Mouse (Mus musculus) stomach, embryonic 14.5 days (tissue): ENCODE measurements around the gene Rgn. TPM values are rescaled to one million over a fixed set of nuclear protein-coding genes. Genes with fewer than 3 reads are reported as not detected.
A peak's percentile ranks its signal among the peaks of the same experiment; 100 is the strongest.

Experiments used
- ATAC-seq: fragments of 200-750 bp; cut with Nextera tagmentation; 2 replicates; pipeline ENCODE4 v1.8.0; 2017; ENCODE audit warnings: low read depth, moderate TSS enrichment; ENCODE audit not compliant: insufficient number of reproducible peaks, insufficient read depth, low FRiP score
- H3K27ac ChIP-seq: fragments of 300-500 bp; sonication (generic); 2 replicates; pipeline ENCODE4 v1.5.1; 2014; ENCODE audit warnings: mild to moderate bottlenecking, low read length, moderate library complexity, mixed read lengths
- H3K27me3 ChIP-seq: fragments of 300-500 bp; sonication (generic); 2 replicates; pipeline ENCODE4 v1.6.1; 2014; ENCODE audit warnings: low read length, control low read depth, mixed read lengths; ENCODE audit not compliant: control insufficient read depth, insufficient read depth
- H3K36me3 ChIP-seq: fragments of 300-500 bp; sonication (generic); 2 replicates; pipeline ENCODE4 v1.6.1; 2014; ENCODE audit warnings: mild to moderate bottlenecking, control low read depth, low read length, moderate library complexity, mixed read lengths; ENCODE audit not compliant: control insufficient read depth, insufficient read depth
- H3K4me1 ChIP-seq: fragments of 300-500 bp; sonication (generic); 2 replicates; pipeline ENCODE4 v1.6.1; 2014; ENCODE audit warnings: low read length, control low read depth, mixed read lengths; ENCODE audit not compliant: control insufficient read depth, insufficient read depth
- H3K4me2 ChIP-seq: fragments of 300-500 bp; sonication (generic); replicated peaks from 2 replicates; pipeline ENCODE4 v1.6.1; 2014; ENCODE audit warnings: low read depth, low read length, control low read depth
- H3K4me3 ChIP-seq: fragments of 300-500 bp; sonication (generic); 2 replicates; pipeline ENCODE4 v1.5.1; 2014; ENCODE audit warnings: low read depth, low read length, control low read depth
- H3K9ac ChIP-seq: fragments of 300-500 bp; sonication (generic); replicated peaks from 2 replicates; pipeline ENCODE4 v1.6.1; 2014; ENCODE audit warnings: low read depth, mild to moderate bottlenecking, control low read depth, low read length, moderate library complexity, mixed read lengths
- H3K9me3 ChIP-seq: fragments of 300-500 bp; sonication (generic); 2 replicates; pipeline ENCODE4 v1.6.1; 2016; ENCODE audit warnings: low read depth, low read length, control low read depth; ENCODE audit not compliant: control insufficient read depth
- WGBS: fragments of 180-500 bp; shearing (Covaris S2); extraction: QIAGEN DNeasy Blood & Tissue Kit; methylation state at CpG from one replicate; pipeline ENCODE4 v1.1.7; 2014; 5-methylcytosine and 5-hydroxymethylcytosine counted together
- polyA plus RNA-seq: library from polyadenylated mRNA; unstranded; fragments of >200 nt; fragmentation: Nextera tagmentation; extraction: Ambion mirVana; gene quantifications from 2 replicates; pipeline ENCODE4 v1.2.1, GENCODE M21; 2014

The Rgn gene
- polyA plus RNA-seq: 0.71 and 0.93 TPM in 2 replicates

DNA sequence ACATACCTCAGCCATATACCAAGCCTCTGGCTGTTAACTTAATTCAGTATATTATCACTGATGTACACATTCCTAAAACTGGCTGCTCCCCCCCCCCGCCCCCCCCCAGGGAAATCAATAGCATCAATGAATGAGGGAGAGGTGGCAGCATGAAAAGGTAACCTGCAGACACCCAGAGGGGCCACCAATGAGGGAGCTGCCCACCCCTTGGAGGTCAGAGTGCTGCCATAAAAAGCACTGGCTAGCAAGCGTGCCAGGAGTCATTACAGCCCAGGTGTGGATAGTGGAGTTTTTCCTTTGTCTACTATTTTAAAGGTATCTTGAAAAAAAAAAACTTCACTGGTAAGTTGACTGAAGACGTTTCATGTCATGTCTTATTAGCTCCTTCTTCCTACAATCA lies at the start of gene Rgn:
TSS of gene Rgn (plus strand) at position 256 of the 400 bp plus-strand sequence.
- Histone ChIP-seq H3K9me3 (no peaks in the 10 kb centered on the region), H3K4me3 (no peak within 1 kb of the TSS), H3K27me3 (no peaks in the 10 kb centered on the region), H3K36me3 (no peaks in the 10 kb centered on the region), H3K4me2 (peak within 1 kb of the TSS; percentile 50; the same call in 1 of the 2 replicates), H3K27ac (no peak within 1 kb of the TSS), H3K9ac (no peak within 1 kb of the TSS), H3K4me1 (no peaks in the 10 kb centered on the region)
- 68% methylated on average over 2 of the region's 3 CpGs for WGBS
- no peak for ATAC-seq

GRCm38 (mm10) chrX:20520290-20520939 lies 29.2 kb upstream of the Rgn start:
- Histone ChIP-seq H3K36me3 (peaks cover 5% of the 10 kb centered on the region; the same call in 1 of the 2 replicates), H3K27me3 (no peaks in the 10 kb centered on the region), H3K27ac (no peak overlapping the region), H3K4me3 (no peak overlapping the region), H3K4me1 (no peaks in the 10 kb centered on the region), H3K9me3 (no peaks in the 10 kb centered on the region), H3K4me2 (no peak overlapping the region), H3K9ac (no peak overlapping the region)
- 76% methylated on average over 7 of the region's 7 CpGs for WGBS
- no peak for ATAC-seq

GRCm38 (mm10) chrX:20521578-20521977 lies 28.0 kb upstream of the Rgn start:
- Histone ChIP-seq H3K4me2 (no peak overlapping the region), H3K27ac (no peak overlapping the region), H3K4me3 (no peak overlapping the region), H3K36me3 (peaks cover 5% of the 10 kb centered on the region; the same call in 1 of the 2 replicates), H3K9me3 (no peaks in the 10 kb centered on the region), H3K27me3 (no peaks in the 10 kb centered on the region), H3K9ac (no peak overlapping the region), H3K4me1 (no peaks in the 10 kb centered on the region)
- no peak for ATAC-seq

DNA sequence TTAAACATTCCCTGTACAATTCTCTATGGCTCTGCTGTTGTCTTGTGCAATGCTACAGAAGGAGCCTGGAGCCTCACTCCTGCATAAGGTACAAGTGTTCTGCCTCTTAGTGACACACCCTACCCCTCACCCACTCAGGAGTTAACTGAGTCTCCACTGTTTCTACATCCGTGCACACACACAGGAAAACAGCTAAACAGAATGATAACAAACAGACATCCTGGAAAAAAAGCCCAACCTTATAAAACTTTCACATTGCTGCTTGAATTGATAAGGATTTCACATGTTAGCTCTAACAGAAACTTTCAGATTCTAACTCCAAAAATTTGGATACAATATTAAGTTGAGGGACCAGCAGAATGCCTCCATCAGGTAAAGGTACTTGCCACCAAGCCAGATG lies 17.0 kb upstream of the Rgn start:
- Histone ChIP-seq H3K9me3 (no peaks in the 10 kb centered on the region), H3K9ac (no peak overlapping the region), H3K36me3 (no peaks in the 10 kb centered on the region), H3K27ac (no peak overlapping the region), H3K4me1 (no peaks in the 10 kb centered on the region), H3K27me3 (no peaks in the 10 kb centered on the region), H3K4me2 (no peak overlapping the region), H3K4me3 (no peak overlapping the region)
- no peak for ATAC-seq
- 61% methylated on average over 1 of the region's 1 CpGs for WGBS

DNA sequence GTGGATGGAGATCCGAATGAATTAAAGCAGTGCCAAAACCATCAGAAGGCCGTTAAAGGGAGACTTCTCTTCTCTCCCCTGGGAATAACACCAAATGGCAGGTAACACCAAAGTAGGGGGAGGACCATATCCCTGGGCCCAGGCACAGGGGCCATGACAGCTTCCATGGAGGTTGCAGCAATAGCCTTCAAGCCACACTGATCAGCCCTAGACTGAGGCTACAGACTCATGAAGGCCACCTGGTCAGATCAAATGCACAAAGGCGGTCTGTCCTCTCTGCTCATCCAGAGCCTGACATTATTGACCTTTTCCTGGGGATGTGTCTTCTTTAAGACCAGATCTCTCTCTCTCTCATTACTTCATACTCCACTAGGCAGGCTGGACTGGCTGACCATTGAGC lies 5.7 kb upstream of the Rgn start:
- no peak overlapping the region for H3K27ac ChIP-seq
- H3K4me1 ChIP-seq: no peaks in the 10 kb centered on the region
- no peaks in the 10 kb centered on the region for H3K36me3 ChIP-seq
- H3K9me3 ChIP-seq: no peaks in the 10 kb centered on the region
- H3K4me3 ChIP-seq: no peak overlapping the region
- WGBS: 81% methylated on average over 3 of the region's 3 CpGs
- H3K27me3 ChIP-seq: no peaks in the 10 kb centered on the region
- H3K9ac ChIP-seq: no peak overlapping the region
- ATAC-seq: no peak
- no peak overlapping the region for H3K4me2 ChIP-seq

DNA sequence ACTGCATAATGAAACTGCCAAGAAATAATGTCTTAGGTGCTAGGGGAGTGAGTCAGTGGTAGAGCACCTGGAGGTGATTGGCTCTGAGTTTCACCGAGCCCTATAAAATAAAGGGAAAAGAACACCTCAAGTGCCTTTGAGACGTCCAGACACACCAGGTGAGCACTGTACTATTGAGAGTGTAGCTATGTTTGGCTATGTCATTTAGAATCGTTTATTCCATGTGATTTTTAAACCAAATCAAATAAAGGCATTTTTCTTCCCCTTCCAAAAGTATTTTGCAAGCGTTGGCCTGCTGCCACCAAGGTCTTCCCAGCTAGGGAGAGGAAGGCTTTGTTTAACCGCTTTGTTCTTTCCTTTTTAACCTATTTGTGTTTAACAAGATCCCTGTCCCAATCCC lies 2.0 kb upstream of the Rgn start:
- H3K36me3 ChIP-seq: no peaks in the 10 kb centered on the region
- H3K9me3 ChIP-seq: no peaks in the 10 kb centered on the region
- H3K27me3 ChIP-seq: no peaks in the 10 kb centered on the region
- 0 out of 2 replicates have a peak overlapping the region, but pooled peaks have one; percentile 14 for H3K9ac ChIP-seq
- H3K4me2 ChIP-seq: peak overlapping the region; percentile 50
- H3K4me1 ChIP-seq: no peaks in the 10 kb centered on the region
- no peak overlapping the region for H3K4me3 ChIP-seq
- peak; percentile 74; the same call in 1 of the 2 replicates for ATAC-seq
- H3K27ac ChIP-seq: 0 out of 2 replicates have a peak overlapping the region, but pooled peaks have one; percentile 3
- 39% methylated on average over 5 of the region's 5 CpGs for WGBS

DNA sequence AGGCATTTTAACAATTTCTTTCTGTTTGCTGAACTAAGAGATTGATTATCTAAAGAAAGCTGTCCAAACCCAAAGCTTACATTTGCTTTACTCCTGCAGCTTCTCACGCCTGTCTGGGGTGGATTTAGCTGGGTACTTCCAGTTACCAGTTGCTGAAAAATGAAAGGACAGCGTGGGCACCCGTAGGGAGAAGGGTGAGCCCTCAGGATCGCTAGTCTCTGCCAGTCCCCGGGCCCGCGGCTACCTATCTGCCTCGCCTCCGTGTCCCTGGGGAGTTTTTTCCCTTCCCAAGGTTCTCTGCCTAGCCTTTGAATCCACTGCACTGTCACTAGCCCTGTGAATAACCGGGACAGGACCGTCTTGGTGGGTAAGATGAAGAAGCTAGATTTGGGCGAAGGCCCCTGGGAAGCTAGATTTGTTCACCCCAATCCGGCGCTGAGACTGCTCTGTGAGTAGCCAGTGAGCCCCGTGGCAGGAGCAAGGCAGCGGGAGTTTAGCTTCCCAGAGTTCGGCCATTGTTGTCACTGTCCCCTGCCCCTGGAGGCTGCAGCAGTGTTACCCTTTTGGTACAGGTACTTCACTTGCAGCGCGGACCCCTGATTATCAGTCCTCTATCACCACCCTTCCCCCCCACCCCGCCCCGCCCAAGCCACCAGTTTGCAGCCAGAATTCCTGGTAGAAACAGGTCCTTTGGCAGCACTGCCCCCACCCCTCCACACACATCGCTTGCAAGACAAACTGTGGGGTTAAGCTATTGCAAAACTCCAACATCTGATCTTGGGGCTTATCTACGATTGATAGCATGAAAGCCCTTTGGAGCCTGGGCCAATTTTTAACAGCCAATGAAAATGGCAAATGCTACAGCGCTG lies 1.3 kb upstream of the Rgn start:
- no peaks in the 10 kb centered on the region for H3K9me3 ChIP-seq
- H3K27me3 ChIP-seq: no peaks in the 10 kb centered on the region
- H3K27ac ChIP-seq: 0 out of 2 replicates have a peak overlapping the region, but pooled peaks have one; percentile 3
- peak; percentile 61; the same call in 1 of the 2 replicates for ATAC-seq
- H3K4me1 ChIP-seq: no peaks in the 10 kb centered on the region
- H3K36me3 ChIP-seq: no peaks in the 10 kb centered on the region
- H3K9ac ChIP-seq: 0 out of 2 replicates have a peak overlapping the region, but pooled peaks have one; percentile 14
- peak overlapping the region; percentile 26 for H3K4me3 ChIP-seq
- H3K4me2 ChIP-seq: peak overlapping the region; percentile 50
- WGBS: 23% methylated on average over 24 of the region's 24 CpGs

GRCm38 (mm10) chrX:20548880-20549440 lies 627 bp upstream of the Rgn start:
- Histone ChIP-seq H3K4me3 (no peak overlapping the region), H3K9me3 (no peaks in the 10 kb centered on the region), H3K27ac (no peak overlapping the region), H3K27me3 (no peaks in the 10 kb centered on the region), H3K4me2 (no peak overlapping the region), H3K36me3 (no peaks in the 10 kb centered on the region), H3K9ac (no peak overlapping the region), H3K4me1 (no peaks in the 10 kb centered on the region)
- WGBS: 36% methylated on average over 1 of the region's 1 CpGs
- no peak for ATAC-seq
